Mouse (Mus musculus) 3T3-L1 (cell line): ENCODE measurements at regions not wholly inside any gene's neighbourhood (a gene's known extent, or its start where the extent isn't known, plus 50 kb on each side); places are given as distances from the start of the nearest gene placed in this dataset.

Experiments used
- DNase-seq: peaks from one replicate; pipeline ENCODE4 v3.0.0-alpha.2; 2015; ENCODE audit warnings: low read depth, low spot score

- DNase-seq = peak; percentile 78
These were observed 104.9 kb upstream of the Tsc22d2 start for GRCm38 (mm10) chr3:58309601-58310000.

DNA sequence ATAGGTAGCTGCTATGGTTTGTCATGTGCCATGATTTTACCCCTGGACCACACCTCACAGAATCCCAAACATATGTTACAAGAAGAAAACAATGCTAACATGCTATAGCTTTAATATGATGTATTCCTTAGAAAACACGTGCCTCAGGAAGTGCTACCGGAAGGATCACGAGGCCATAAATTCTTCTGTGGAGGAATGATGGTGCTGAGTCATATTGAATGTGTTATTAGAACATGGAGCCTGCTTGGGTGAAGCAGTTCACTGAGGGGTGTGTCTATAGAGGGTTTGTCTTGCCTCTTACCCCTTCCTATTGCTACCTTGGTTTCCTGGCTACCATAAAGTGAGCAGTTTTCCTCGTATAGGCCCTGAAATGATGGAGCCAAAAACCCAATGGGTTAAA lies 104.1 kb upstream of the Tsc22d2 start:
- peak; percentile 80 for DNase-seq

GRCm38 (mm10) chr3:58311104-58311685 lies 103.3 kb upstream of the Tsc22d2 start:
- DNase-seq = peak; percentile 99

GRCm38 (mm10) chr3:58312623-58313022 lies 101.9 kb upstream of the Tsc22d2 start:
- DNase-seq = no peak

- peak; percentile 76 for DNase-seq
These were observed 99.3 kb upstream of the Tsc22d2 start for GRCm38 (mm10) chr3:58315236-58315635.

GRCm38 (mm10) chr3:58317240-58317639 lies 97.3 kb upstream of the Tsc22d2 start:
- no peak for DNase-seq

- DNase-seq = no peak
These were observed 95.8 kb upstream of the Tsc22d2 start for GRCm38 (mm10) chr3:58318756-58319155.

GRCm38 (mm10) chr3:58319463-58319862 lies 95.1 kb upstream of the Tsc22d2 start:
- peak; percentile 53 for DNase-seq

- peak; percentile 57 for DNase-seq
These were observed 93.7 kb upstream of the Tsc22d2 start for GRCm38 (mm10) chr3:58320812-58321211.

- DNase-seq = peak; percentile 77
These were observed 92.2 kb upstream of the Tsc22d2 start for GRCm38 (mm10) chr3:58322322-58322721.

DNA sequence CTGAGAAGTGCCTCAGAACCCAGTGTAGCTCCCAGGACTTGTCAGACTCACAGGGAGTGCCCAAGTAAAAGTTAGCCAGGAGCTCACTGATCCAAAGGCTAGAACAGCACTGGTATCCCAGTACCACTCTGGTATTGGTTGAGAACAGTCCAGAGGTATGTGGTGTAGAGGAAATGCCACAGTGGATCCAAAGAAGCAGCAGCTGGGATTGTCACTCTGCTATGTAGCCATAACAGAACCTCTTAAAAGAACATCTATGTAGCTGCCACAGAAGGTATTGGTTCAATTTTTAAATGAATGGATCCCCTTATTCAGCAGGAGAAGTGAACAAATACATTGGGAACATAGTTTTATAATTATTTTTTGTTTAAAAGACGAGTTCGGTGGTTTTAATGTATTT lies 86.8 kb upstream of the Tsc22d2 start:
- DNase-seq = no peak

- peak; percentile 97 for DNase-seq
These were observed 84.3 kb upstream of the Tsc22d2 start for GRCm38 (mm10) chr3:58330186-58330585.

DNA sequence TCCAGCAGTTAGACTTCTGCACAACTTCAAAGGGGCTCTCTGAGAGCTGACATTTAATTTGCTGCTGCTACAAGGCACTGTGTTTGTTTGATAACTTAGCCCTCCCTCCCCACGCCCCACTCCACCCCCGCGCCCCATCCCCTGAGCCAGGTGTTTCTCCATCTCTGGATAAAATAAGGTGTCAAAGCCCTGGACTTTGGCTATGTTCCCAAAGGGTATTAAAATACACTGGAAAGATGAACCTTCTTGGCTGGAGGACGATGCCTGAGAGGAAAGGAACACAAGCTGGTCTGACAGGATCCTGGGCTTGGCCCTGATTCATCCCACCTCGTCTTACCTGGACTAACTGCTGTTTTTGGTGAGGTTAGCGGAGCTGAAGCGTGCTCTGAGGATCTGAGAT lies 80.5 kb upstream of the Tsc22d2 start:
- no peak for DNase-seq

- no peak for DNase-seq
These were observed 79.2 kb upstream of the Tsc22d2 start for GRCm38 (mm10) chr3:58335277-58335676.

GRCm38 (mm10) chr3:58336135-58336534 lies 78.4 kb upstream of the Tsc22d2 start:
- DNase-seq = no peak

- DNase-seq = no peak
These were observed 77.9 kb upstream of the Tsc22d2 start for GRCm38 (mm10) chr3:58336590-58336989.

GRCm38 (mm10) chr3:58338976-58339375 lies 75.5 kb upstream of the Tsc22d2 start:
- no peak for DNase-seq

GRCm38 (mm10) chr3:58342096-58342495 lies 72.4 kb upstream of the Tsc22d2 start:
- DNase-seq = peak; percentile 93

GRCm38 (mm10) chr3:58362563-58362962 lies 52.0 kb upstream of the Tsc22d2 start:
- no peak for DNase-seq

GRCm38 (mm10) chr3:58364526-58364925 lies 50.0 kb upstream of the Tsc22d2 start:
- DNase-seq = no peak
